Mouse (Mus musculus) hindbrain, embryonic 13.5 days (tissue): Measurements from ENCODE around the gene Pola2. TPM values are rescaled to one million over a fixed set of nuclear protein-coding genes. Genes with fewer than 3 reads are reported as not detected.

ENCODE experiments used
- polyA plus RNA-seq: library from polyadenylated mRNA; unstranded; fragments of >200 nt; fragmentation: Nextera tagmentation; extraction: Ambion mirVana; gene quantifications from 2 replicates; pipeline ENCODE4 v1.2.1, GENCODE M21; 2015

Gene Pola2
- polyA plus RNA-seq, 1 experiment from 2014 or later: 22.6 TPM

Other genes starting within 250 kb of the Pola2 start
- 6.7 and 10.1 TPM in 2 replicates for gene Ehbp1l1, start 237.9 kb downstream of the Pola2 start, polyA plus RNA-seq
- gene Fam89b, start 234.5 kb downstream of the Pola2 start, polyA plus RNA-seq: 184 and 187 TPM in 2 replicates
- 10.6 and 11.2 TPM in 2 replicates for gene Ltbp3, start 223.3 kb downstream of the Pola2 start, polyA plus RNA-seq
- 67.6 and 72.4 TPM in 2 replicates for gene Scyl1, start 192.8 kb downstream of the Pola2 start, polyA plus RNA-seq
- gene Frmd8, start 88.9 kb downstream of the Pola2 start, polyA plus RNA-seq: 17.5 and 19.3 TPM in 2 replicates
- 2.6 and 2.8 TPM in 2 replicates for gene Slc25a45, start 86.4 kb downstream of the Pola2 start, polyA plus RNA-seq
- 15.2 and 15.9 TPM in 2 replicates for gene Tigd3, start 70.1 kb downstream of the Pola2 start, polyA plus RNA-seq
- 128 and 137 TPM in 2 replicates for gene Dpf2, start 51.2 kb downstream of the Pola2 start, polyA plus RNA-seq
- 11.5 and 12.4 TPM in 2 replicates for gene Cdc42ep2, start 39.4 kb downstream of the Pola2 start, polyA plus RNA-seq
- gene Slc22a20, start 21.9 kb upstream of the Pola2 start, polyA plus RNA-seq: not detected in 2 replicates
- 3.3 and 4.7 TPM in 2 replicates for gene Capn1, start 51.7 kb upstream of the Pola2 start, polyA plus RNA-seq
- gene Syvn1, start 82.4 kb upstream of the Pola2 start, polyA plus RNA-seq: 30.6 and 33.0 TPM in 2 replicates
- gene Mrpl49, start 93.6 kb upstream of the Pola2 start, polyA plus RNA-seq: 64.6 and 68.9 TPM in 2 replicates
- gene Fau, start 93.6 kb upstream of the Pola2 start, polyA plus RNA-seq: 648 and 656 TPM in 2 replicates
- gene Znhit2, start 97.0 kb upstream of the Pola2 start, polyA plus RNA-seq: 30.7 and 34.7 TPM in 2 replicates
- 50.4 and 51.6 TPM in 2 replicates for gene Tm7sf2, start 104.2 kb upstream of the Pola2 start, polyA plus RNA-seq
- 81.8 and 85.5 TPM in 2 replicates for gene Vps51, start 113.0 kb upstream of the Pola2 start, polyA plus RNA-seq
- not detected in 2 replicates for gene Tmem262, start 115.8 kb upstream of the Pola2 start, polyA plus RNA-seq
- 1.1 and 2.3 TPM in 2 replicates for gene Gm28374, start 118.1 kb upstream of the Pola2 start, polyA plus RNA-seq
- gene Zfpl1, start 120.8 kb upstream of the Pola2 start, polyA plus RNA-seq: 79.2 and 82.5 TPM in 2 replicates
- 8.2 and 9.2 TPM in 2 replicates for gene Cdca5, start 120.8 kb upstream of the Pola2 start, polyA plus RNA-seq
- not detected in 2 replicates for gene AC131692.1, start 130.2 kb upstream of the Pola2 start, polyA plus RNA-seq
- gene Naaladl1, start 141.6 kb upstream of the Pola2 start, polyA plus RNA-seq: 0.27 and 0.30 TPM in 2 replicates
- 43.0 and 43.6 TPM in 2 replicates for gene Sac3d1, start 154.4 kb upstream of the Pola2 start, polyA plus RNA-seq
- 55.7 and 58.3 TPM in 2 replicates for gene Snx15, start 164.1 kb upstream of the Pola2 start, polyA plus RNA-seq
- not detected in 2 replicates for gene Batf2, start 176.8 kb upstream of the Pola2 start, polyA plus RNA-seq
- 128 and 133 TPM in 2 replicates for gene Arl2, start 177.3 kb upstream of the Pola2 start, polyA plus RNA-seq
- gene Majin, start 220.2 kb upstream of the Pola2 start, polyA plus RNA-seq: not detected in 2 replicates